In genomic region chr6:91379266-91379665, GRCm38 (mm10) we compare ENCODE assay signal across 26 mouse cellular contexts. TPM values are rescaled to one million over a fixed set of nuclear protein-coding genes. Genes with fewer than 3 reads are reported as not detected.
A peak's percentile ranks its signal among the peaks of the same experiment; 100 is the strongest.
DNase-seq lines count a peak whose midpoint lies in the region; ATAC-seq and TF ChIP-seq lines count a peak whose summit lies in the region.
"Had no signal": no experiment of that assay in that cellular context is flagged by ENCODE, and none has a peak within 500 bp of the region (broad histone marks: within the 10 kb centered on the region; RNA-seq: fewer than 3 reads in every experiment).

No protein-coding gene starts in this region.

- no peaks in the 10 kb centered on the region for H3K4me1 ChIP-seq in hindbrain, embryonic 15.5 days (replicated peaks)
- no peaks in the 10 kb centered on the region for H3K4me1 ChIP-seq in hindbrain, embryonic 11.5 days (replicated peaks; ENCODE audit: control insufficient read depth, insufficient read depth, low read length)
- H3K4me1 ChIP-seq in forebrain, postnatal 0 days (ENCODE audit: insufficient read depth) = no peaks in the 10 kb centered on the region
- H3K4me1 ChIP-seq: embryonic facial prominence, embryonic 10.5 days; heart, embryonic 13.5 days; intestine, embryonic 15.5 days; limb, embryonic 15.5 days; liver, embryonic 15.5 days had no signal

- TF ChIP-seq CTCF in brain, embryonic 14.5 days (IDR thresholded peaks at IDR 0.05; ENCODE audit: borderline replicate concordance, extremely low read depth, insufficient read depth, insufficient read length) = no peak
- no peak for TF ChIP-seq CTCF in forebrain, postnatal 0 days (IDR thresholded peaks at IDR 0.05; ENCODE audit: low read depth)

- TF ChIP-seq POLR2A in brain, embryonic 14.5 days (IDR thresholded peaks at IDR 0.05; ENCODE audit: borderline replicate concordance, extremely low read depth, insufficient read depth, insufficient read length, poor library complexity, severe bottlenecking) = no peak

- no peaks in the 10 kb centered on the region for H3K9me3 ChIP-seq in hindbrain, embryonic 15.5 days
- no peaks in the 10 kb centered on the region for H3K9me3 ChIP-seq in hindbrain, embryonic 11.5 days (ENCODE audit: control insufficient read depth, low read length)
- no peaks in the 10 kb centered on the region for H3K9me3 ChIP-seq in forebrain, postnatal 0 days (ENCODE audit: low read length)
- H3K9me3 ChIP-seq: embryonic facial prominence, embryonic 10.5 days; heart, embryonic 13.5 days; intestine, embryonic 15.5 days; limb, embryonic 15.5 days; liver, embryonic 15.5 days had no signal

- no peak overlapping the region for H3K9ac ChIP-seq in hindbrain, embryonic 15.5 days
- no peak overlapping the region for H3K9ac ChIP-seq in hindbrain, embryonic 11.5 days (ENCODE audit: low read depth, low read length)
- H3K9ac ChIP-seq in forebrain, postnatal 0 days = no peak overlapping the region
- H3K9ac ChIP-seq: heart, embryonic 13.5 days; intestine, embryonic 15.5 days; limb, embryonic 15.5 days; liver, embryonic 15.5 days had no signal

- H3K27ac ChIP-seq in hindbrain, embryonic 15.5 days (replicated peaks) = 0 out of 2 replicates have a peak overlapping the region, but pooled peaks have one; percentile 30
- no peak overlapping the region for H3K27ac ChIP-seq in hindbrain, embryonic 11.5 days (ENCODE audit: low read depth, low read length)
- H3K27ac ChIP-seq in forebrain, postnatal 0 days (ENCODE audit: low read depth, low read length) = no peak overlapping the region; the same call in 1 of the 2 replicates
- H3K27ac ChIP-seq: embryonic facial prominence, embryonic 10.5 days; heart, embryonic 13.5 days; intestine, embryonic 15.5 days; limb, embryonic 15.5 days; liver, embryonic 15.5 days had no signal

- intact Hi-C loops in left cerebral cortex, postnatal 4 days (cut with DNase I) = no loop called here

- no peaks in the 10 kb centered on the region for H3K27me3 ChIP-seq in hindbrain, embryonic 15.5 days
- H3K27me3 ChIP-seq in hindbrain, embryonic 11.5 days (ENCODE audit: control insufficient read depth, insufficient read depth, low read length) = no peaks in the 10 kb centered on the region
- no peaks in the 10 kb centered on the region for H3K27me3 ChIP-seq in forebrain, postnatal 0 days (ENCODE audit: insufficient read depth, low read length)
- H3K27me3 ChIP-seq: intestine, embryonic 15.5 days; limb, embryonic 15.5 days; liver, embryonic 15.5 days had no signal

- no peaks in the 10 kb centered on the region for H3K36me3 ChIP-seq in hindbrain, embryonic 15.5 days
- H3K36me3 ChIP-seq in hindbrain, embryonic 11.5 days (ENCODE audit: control insufficient read depth, insufficient read depth, low read length) = no peaks in the 10 kb centered on the region
- H3K36me3 ChIP-seq in forebrain, postnatal 0 days (ENCODE audit: insufficient read depth) = no peaks in the 10 kb centered on the region
- H3K36me3 ChIP-seq: embryonic facial prominence, embryonic 10.5 days; heart, embryonic 13.5 days; intestine, embryonic 15.5 days; limb, embryonic 15.5 days; liver, embryonic 15.5 days had no signal

- ATAC-seq in hindbrain, embryonic 15.5 days (ENCODE audit: low FRiP score, low read depth) = peak; percentile 42; the same call in 1 of the 2 replicates
- ATAC-seq in hindbrain, embryonic 11.5 days (ENCODE audit: low FRiP score) = no peak
- ATAC-seq in forebrain, postnatal 0 days = peak; percentile 53
- ATAC-seq: intestine, embryonic 15.5 days had no signal

- no peak overlapping the region for H3K4me2 ChIP-seq in hindbrain, embryonic 15.5 days
- H3K4me2 ChIP-seq in hindbrain, embryonic 11.5 days (replicated peaks; ENCODE audit: low read depth, low read length) = no peak overlapping the region
- no peak overlapping the region for H3K4me2 ChIP-seq in forebrain, postnatal 0 days (ENCODE audit: low read depth)
- H3K4me2 ChIP-seq: heart, embryonic 13.5 days; intestine, embryonic 15.5 days; limb, embryonic 15.5 days; liver, embryonic 15.5 days had no signal

- no peak for DNase-seq in hindbrain, embryonic 11.5 days (ENCODE audit: low spot score)
- DNase-seq in left cerebral cortex, postnatal 4 days = peak; percentile 28
- DNase-seq in left cerebral cortex, adult 11 months (ENCODE audit: low spot score) = no peak
- peak; percentile 89 for DNase-seq in brain, embryonic 14.5 days (ENCODE audit: low read depth)
- peak; percentile 41 for DNase-seq in forebrain, postnatal 0 days
- no peak for DNase-seq in frontal cortex, postnatal 10 days (ENCODE audit: low spot score in 2 of 2)
- DNase-seq in testis, postnatal 14 days (ENCODE audit: low spot score) = no peak
- DNase-seq: B cell, adult 2 months; cerebellum, adult 9-10 months; gastrocnemius, postnatal 10 days; heart, adult 18-20 months; heart, postnatal 36 days; right cerebral cortex, postnatal 14 days; spleen, adult 18-20 months; thymus, adult 18-20 months; thymus, postnatal 4 days had no signal

- 43% methylated on average over 3 of the region's 3 CpGs for WGBS in hindbrain, embryonic 15.5 days
- WGBS in hindbrain, embryonic 11.5 days = 76% methylated on average over 3 of the region's 3 CpGs
- WGBS in forebrain, postnatal 0 days = 29% methylated on average over 3 of the region's 3 CpGs

- no peak overlapping the region for H3K4me3 ChIP-seq in hindbrain, embryonic 15.5 days
- no peak overlapping the region for H3K4me3 ChIP-seq in hindbrain, embryonic 11.5 days (ENCODE audit: low read depth, low read length)
- no peak overlapping the region for H3K4me3 ChIP-seq in forebrain, postnatal 0 days (ENCODE audit: low read depth, low read length)
- H3K4me3 ChIP-seq: embryonic facial prominence, embryonic 10.5 days; heart, embryonic 13.5 days; intestine, embryonic 15.5 days; limb, embryonic 15.5 days; liver, embryonic 15.5 days had no signal

RNA-seq across cellular contexts. Expression of gene Wnt7a, which starts 31.9 kb away (rescaled TPM):
- 10.1 and 11.0 TPM in 2 replicates for polyA plus RNA-seq in hindbrain, embryonic 15.5 days (2015; fragmentation: Nextera tagmentation; extraction: Ambion mirVana)
- 7.6 and 10.3 TPM in 2 replicates for polyA plus RNA-seq in hindbrain, embryonic 11.5 days (2014; fragmentation: Nextera tagmentation; extraction: Ambion mirVana)
- 10 to 100 TPM; 18.1 to 21.7 TPM for total RNA-seq in left cerebral cortex, postnatal 4 days (2021)
- 18.0 and 21.9 TPM in 2 replicates for polyA plus RNA-seq in brain, embryonic 14.5 days (2012; rRNA removed)
- 18.7 and 20.5 TPM in 2 replicates for total RNA-seq in forebrain, postnatal 0 days (2014; rRNA removed)
- polyA plus RNA-seq in forebrain, postnatal 0 days (2015; fragmentation: Nextera tagmentation; extraction: Ambion mirVana) = 13.6 and 14.1 TPM in 2 replicates
- total RNA-seq: adrenal gland, adult 18-20 months; common myeloid progenitor, adult 5-6 weeks; gastrocnemius, postnatal 10 days; heart, adult 18-20 months; heart, postnatal 36 days had no signal
- polyA plus RNA-seq: intestine, embryonic 15.5 days; large intestine, adult 2 months; liver, embryonic 15.5 days; stomach, embryonic 14.5 days had no signal

Comparison
In these comparisons a context has a peak if more than half of its experiments do, and no peak if none do; other contexts are left out.
1. DNase-seq: peak in left cerebral cortex, postnatal 4 days (single experiment), brain, embryonic 14.5 days (single experiment) and forebrain, postnatal 0 days (single experiment); none in hindbrain, embryonic 11.5 days (single experiment), left cerebral cortex, adult 11 months (single experiment), frontal cortex, postnatal 10 days (0 of 2) and testis, postnatal 14 days (single experiment).